Mouse (Mus musculus) forebrain, embryonic 14.5 days (tissue): ENCODE measurements around the gene Slc22a1. TPM values are rescaled to one million over a fixed set of nuclear protein-coding genes. Genes with fewer than 3 reads are reported as not detected.

Experiments used
- ATAC-seq: fragments of 200-750 bp; cut with Nextera tagmentation; 2 replicates; pipeline ENCODE4 v1.8.0; 2017; ENCODE audit warnings: mild to moderate bottlenecking, moderate library complexity
- DNase-seq: peaks from one replicate; pipeline ENCODE4 v3.0.0-alpha.2; 2015; ENCODE audit warnings: low spot score
- H3K27ac ChIP-seq: fragments of 300-500 bp; sonication (generic); 2 replicates; pipeline ENCODE4 v1.5.1; 2014; ENCODE audit warnings: low read depth, mild to moderate bottlenecking, control low read depth, low read length, moderate library complexity
- H3K27me3 ChIP-seq: fragments of 300-500 bp; sonication (generic); replicated peaks from 2 replicates; pipeline ENCODE4 v1.6.1; 2014; ENCODE audit warnings: low read length, control low read depth, mixed read lengths; ENCODE audit not compliant: control insufficient read depth, insufficient read depth
- H3K36me3 ChIP-seq: fragments of 300-500 bp; sonication (generic); 2 replicates; pipeline ENCODE4 v1.6.1; 2014; ENCODE audit warnings: low read length, control low read depth; ENCODE audit not compliant: control insufficient read depth, insufficient read depth
- H3K4me1 ChIP-seq: fragments of 300-500 bp; sonication (generic); 2 replicates; pipeline ENCODE4 v1.6.1; 2014; ENCODE audit warnings: antibody characterized with exemption, low read length, control low read depth; ENCODE audit not compliant: control insufficient read depth, insufficient read depth
- H3K4me2 ChIP-seq: fragments of 300-500 bp; sonication (generic); 2 replicates; pipeline ENCODE4 v1.6.1; 2014; ENCODE audit warnings: mild to moderate bottlenecking, control low read depth, low read length
- H3K4me3 ChIP-seq: fragments of 300-500 bp; sonication (generic); 2 replicates; pipeline ENCODE4 v1.5.1; 2014; ENCODE audit warnings: low read depth, low read length, control low read depth
- H3K9ac ChIP-seq: fragments of 300-500 bp; sonication (generic); 2 replicates; pipeline ENCODE4 v1.6.1; 2014; ENCODE audit warnings: mild to moderate bottlenecking, low read length, control low read depth, moderate library complexity
- H3K9me3 ChIP-seq: fragments of 300-500 bp; sonication (generic); replicated peaks from 2 replicates; pipeline ENCODE4 v1.6.1; 2016; ENCODE audit warnings: low read length, control low read depth, mixed read lengths; ENCODE audit not compliant: control insufficient read depth
- WGBS: fragments of 180-500 bp; shearing (Covaris S2); extraction: QIAGEN DNeasy Blood & Tissue Kit; methylation state at CpG from one replicate; pipeline ENCODE4 v1.1.7; 2014; 5-methylcytosine and 5-hydroxymethylcytosine counted together
- polyA plus RNA-seq: library from polyadenylated mRNA; unstranded; fragments of >200 nt; fragmentation: Nextera tagmentation; extraction: Ambion mirVana; gene quantifications from 2 replicates; pipeline ENCODE4 v1.2.1, GENCODE M21; 2014

The Slc22a1 gene
- polyA plus RNA-seq, 1 experiment from 2014 or later: not detected

GRCm38 (mm10) chr17:12673871-12674270, 1.8 kb downstream of the Slc22a1 start:
- no peaks in the 10 kb centered on the region for H3K27me3 ChIP-seq
- H3K27ac ChIP-seq: no peak overlapping the region
- no peak overlapping the region for H3K4me2 ChIP-seq
- H3K9ac ChIP-seq: no peak overlapping the region
- no peaks in the 10 kb centered on the region for H3K4me1 ChIP-seq
- H3K9me3 ChIP-seq: no peaks in the 10 kb centered on the region
- no peak overlapping the region for H3K4me3 ChIP-seq
- ATAC-seq: no peak
- no peak for DNase-seq
- 76% methylated on average over 3 of the region's 3 CpGs for WGBS
- H3K36me3 ChIP-seq: no peaks in the 10 kb centered on the region

DNA sequence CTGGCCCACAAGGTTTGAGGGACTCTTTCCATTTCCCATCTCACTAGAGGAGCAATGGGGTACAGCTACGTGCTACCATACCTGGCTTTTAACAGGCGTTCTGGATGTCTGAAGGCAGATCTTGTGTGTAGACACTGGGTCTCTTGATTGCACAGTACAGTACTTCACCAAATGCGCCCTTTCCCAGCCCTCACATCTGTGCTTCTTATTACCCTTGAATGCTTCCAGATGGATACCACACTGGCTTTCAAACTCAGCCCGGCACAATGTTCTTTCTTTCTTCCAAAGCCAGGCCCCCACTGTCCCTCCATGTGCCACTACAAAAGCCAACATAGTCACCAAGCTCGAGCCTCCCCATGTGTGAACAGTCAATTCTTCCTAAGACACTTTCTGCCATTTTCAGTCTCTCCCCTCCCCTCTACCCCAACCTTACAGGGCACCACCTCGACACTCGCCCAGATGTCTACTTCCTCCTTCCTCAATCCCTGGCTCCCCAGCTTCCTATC, 3.3 kb downstream of the Slc22a1 start:
- H3K9ac ChIP-seq: no peak overlapping the region
- H3K27ac ChIP-seq: no peak overlapping the region
- H3K4me2 ChIP-seq: no peak overlapping the region
- no peak for DNase-seq
- no peaks in the 10 kb centered on the region for H3K36me3 ChIP-seq
- H3K27me3 ChIP-seq: no peaks in the 10 kb centered on the region
- ATAC-seq: no peak
- H3K9me3 ChIP-seq: no peaks in the 10 kb centered on the region
- H3K4me1 ChIP-seq: no peaks in the 10 kb centered on the region
- H3K4me3 ChIP-seq: no peak overlapping the region
- 75% methylated on average over 7 of the region's 7 CpGs for WGBS

GRCm38 (mm10) chr17:12671029-12671605, 4.5 kb downstream of the Slc22a1 start:
- Histone ChIP-seq H3K4me1 (no peaks in the 10 kb centered on the region), H3K4me2 (no peak overlapping the region), H3K9me3 (no peaks in the 10 kb centered on the region), H3K36me3 (no peaks in the 10 kb centered on the region), H3K4me3 (no peak overlapping the region), H3K27me3 (no peaks in the 10 kb centered on the region), H3K27ac (no peak overlapping the region), H3K9ac (no peak overlapping the region)
- WGBS: 85% methylated on average over 5 of the region's 5 CpGs
- DNase-seq (no peak), ATAC-seq (no peak)

GRCm38 (mm10) chr17:12669363-12669679, 6.3 kb downstream of the Slc22a1 start:
- ATAC-seq (no peak), DNase-seq (no peak)
- no peak overlapping the region for H3K4me2 ChIP-seq
- no peaks in the 10 kb centered on the region for H3K27me3 ChIP-seq
- no peak overlapping the region for H3K4me3 ChIP-seq
- H3K4me1 ChIP-seq: no peaks in the 10 kb centered on the region
- no peaks in the 10 kb centered on the region for H3K36me3 ChIP-seq
- no peak overlapping the region for H3K27ac ChIP-seq
- no peaks in the 10 kb centered on the region for H3K9me3 ChIP-seq
- no peak overlapping the region for H3K9ac ChIP-seq

DNA sequence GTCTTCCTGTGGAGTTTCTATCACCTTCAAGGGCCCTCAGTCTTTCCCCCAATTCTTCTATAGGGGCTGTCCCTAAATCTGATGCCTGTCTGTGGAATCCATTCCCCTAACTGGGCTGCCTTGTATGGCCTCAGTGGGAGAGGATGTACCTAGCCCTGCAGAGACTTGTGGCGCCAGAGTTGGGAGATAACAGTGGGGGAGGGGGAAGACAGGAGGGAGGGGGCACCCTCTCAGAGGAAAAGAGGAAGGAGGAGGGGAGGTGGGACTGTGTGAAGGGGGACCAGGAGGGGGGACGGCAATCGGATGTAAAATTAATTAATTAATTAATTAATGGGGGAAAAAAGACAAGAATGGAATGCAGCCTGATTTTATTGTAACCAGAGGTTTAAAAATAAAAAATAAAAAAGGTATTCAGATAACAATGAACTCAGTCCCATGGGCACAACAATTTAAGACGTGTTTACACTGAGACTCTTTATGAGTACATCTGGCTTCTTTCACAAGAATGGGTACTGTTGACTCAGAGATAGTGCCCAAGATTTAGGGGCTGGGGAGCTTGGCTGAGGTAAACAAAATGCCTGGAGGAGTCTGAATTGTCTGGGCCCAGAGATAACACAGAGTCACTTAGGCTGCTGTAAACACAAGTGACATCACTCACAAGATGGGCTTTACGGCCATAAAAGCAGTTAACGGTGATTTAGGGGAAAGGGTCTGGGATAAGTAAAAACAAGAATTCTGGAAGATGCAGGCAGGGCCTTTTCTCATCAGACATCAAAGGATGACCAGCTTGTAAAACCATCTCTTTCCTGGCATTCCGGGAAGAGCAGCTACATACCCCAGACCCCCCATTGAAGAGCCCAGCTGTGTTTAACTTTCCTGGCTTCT, 6.9 kb downstream of the Slc22a1 start:
- DNase-seq (no peak), ATAC-seq (no peak)
- Histone ChIP-seq H3K36me3 (no peaks in the 10 kb centered on the region), H3K9ac (no peak overlapping the region), H3K27me3 (no peaks in the 10 kb centered on the region), H3K9me3 (no peaks in the 10 kb centered on the region), H3K4me2 (no peak overlapping the region), H3K4me3 (no peak overlapping the region), H3K4me1 (no peaks in the 10 kb centered on the region), H3K27ac (no peak overlapping the region)
- WGBS: 63% methylated on average over 7 of the region's 7 CpGs

DNA sequence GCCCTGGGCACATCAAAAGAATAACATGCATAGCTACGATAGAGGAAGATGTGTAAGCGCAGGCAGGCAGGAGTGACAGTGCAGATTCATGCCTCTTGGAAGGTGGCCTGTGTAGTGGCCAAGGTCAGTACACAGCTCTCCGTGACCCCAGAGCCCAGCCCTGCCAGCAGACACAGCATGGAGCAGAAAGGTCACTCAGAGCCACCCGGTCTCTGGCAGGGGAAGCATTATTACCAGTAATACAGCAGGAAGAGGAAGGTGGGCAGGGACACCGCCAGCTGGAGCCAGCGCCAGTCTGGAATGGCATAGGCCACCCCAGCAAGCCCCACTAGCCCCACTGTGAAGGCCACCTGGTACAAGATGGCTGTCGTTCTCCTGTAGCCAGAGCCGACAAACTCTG, 11.5 kb downstream of the Slc22a1 start:
- Histone ChIP-seq H3K9ac (no peak overlapping the region), H3K27me3 (no peaks in the 10 kb centered on the region), H3K9me3 (no peaks in the 10 kb centered on the region), H3K4me1 (no peaks in the 10 kb centered on the region), H3K36me3 (no peaks in the 10 kb centered on the region), H3K4me3 (no peak overlapping the region), H3K27ac (no peak overlapping the region), H3K4me2 (no peak overlapping the region)
- 88% methylated on average over 8 of the region's 8 CpGs for WGBS
- DNase-seq: no peak
- no peak for ATAC-seq

GRCm38 (mm10) chr17:12660572-12661260, 14.9 kb downstream of the Slc22a1 start:
- Histone ChIP-seq H3K9ac (no peak overlapping the region), H3K27me3 (no peaks in the 10 kb centered on the region), H3K9me3 (no peaks in the 10 kb centered on the region), H3K4me2 (no peak overlapping the region), H3K4me1 (no peaks in the 10 kb centered on the region), H3K4me3 (no peak overlapping the region), H3K36me3 (no peaks in the 10 kb centered on the region), H3K27ac (no peak overlapping the region)
- peak; percentile 67 for DNase-seq
- 76% methylated on average over 13 of the region's 13 CpGs for WGBS
- ATAC-seq: peak; percentile 54

- H3K9ac ChIP-seq: no peak overlapping the region
- ATAC-seq (no peak), DNase-seq (no peak)
- no peaks in the 10 kb centered on the region for H3K27me3 ChIP-seq
- no peak overlapping the region for H3K4me2 ChIP-seq
- no peak overlapping the region for H3K27ac ChIP-seq
- no peaks in the 10 kb centered on the region for H3K4me1 ChIP-seq
- H3K4me3 ChIP-seq: no peak overlapping the region
- no peaks in the 10 kb centered on the region for H3K9me3 ChIP-seq
- no peaks in the 10 kb centered on the region for H3K36me3 ChIP-seq
- WGBS: 91% methylated on average over 10 of the region's 10 CpGs
Observed at GRCm38 (mm10) chr17:12659233-12659632, 16.4 kb downstream of the Slc22a1 start.

DNA sequence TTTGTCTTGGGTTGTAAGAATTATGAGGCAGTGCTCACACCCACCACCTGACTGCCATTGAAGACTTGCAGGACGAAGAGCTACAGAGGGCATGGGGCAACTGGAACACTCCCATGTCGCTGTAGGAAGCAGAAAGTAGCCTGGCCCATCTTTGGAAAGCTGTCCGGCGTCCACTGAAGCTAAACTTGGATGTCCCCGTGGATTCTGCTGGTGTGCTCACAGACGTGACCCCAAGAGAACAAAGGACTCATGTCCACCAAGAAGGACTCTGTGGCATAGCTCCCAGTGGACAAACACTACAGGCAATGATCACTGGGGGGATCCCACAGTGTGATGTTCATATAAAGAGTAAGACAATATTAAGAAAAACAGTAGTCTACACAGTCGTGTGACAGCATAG, 16.8 kb downstream of the Slc22a1 start:
- H3K4me1 ChIP-seq: no peaks in the 10 kb centered on the region
- no peak overlapping the region for H3K27ac ChIP-seq
- H3K9me3 ChIP-seq: no peaks in the 10 kb centered on the region
- H3K27me3 ChIP-seq: no peaks in the 10 kb centered on the region
- no peak for ATAC-seq
- no peaks in the 10 kb centered on the region for H3K36me3 ChIP-seq
- no peak overlapping the region for H3K4me2 ChIP-seq
- no peak overlapping the region for H3K9ac ChIP-seq
- WGBS: 84% methylated on average over 7 of the region's 7 CpGs
- no peak for DNase-seq
- H3K4me3 ChIP-seq: no peak overlapping the region
